12 mouse cellular contexts compared by ENCODE assay signal in genomic region chr17:66564213-66564612, GRCm38 (mm10). TPM values are rescaled to one million over a fixed set of nuclear protein-coding genes. Genes with fewer than 3 reads are reported as not detected.
DNase-seq lines count a peak whose midpoint lies in the region; ATAC-seq and TF ChIP-seq lines count a peak whose summit lies in the region.
"Had no signal": no experiment of that assay in that cellular context is flagged by ENCODE, and none has a peak within 500 bp of the region (broad histone marks: within the 10 kb centered on the region; RNA-seq: fewer than 3 reads in every experiment).

No protein-coding gene starts in this region.

- H3K9ac ChIP-seq in heart, postnatal 0 days (replicated peaks; ENCODE audit: low read depth, low read length) = no peak overlapping the region
- H3K9ac ChIP-seq in midbrain, postnatal 0 days (replicated peaks; ENCODE audit: low read length, poor library complexity, severe bottlenecking) = no peak overlapping the region
- no peak overlapping the region for H3K9ac ChIP-seq in midbrain, embryonic 14.5 days (replicated peaks; ENCODE audit: low read length)
- H3K9ac ChIP-seq in forebrain, embryonic 11.5 days (ENCODE audit: low read length) = no peak overlapping the region
- H3K9ac ChIP-seq: embryonic facial prominence, embryonic 15.5 days; hindbrain, embryonic 15.5 days; liver, embryonic 13.5 days had no signal

- DNase-seq in heart, postnatal 0 days (ENCODE audit: low spot score) = peak; percentile 29
- no peak for DNase-seq in heart, adult 8-10 months (ENCODE audit: low spot score)
- peak; percentile 12 for DNase-seq in midbrain, postnatal 0 days (ENCODE audit: low spot score)
- DNase-seq in midbrain, embryonic 14.5 days = no peak
- DNase-seq in kidney, postnatal 4 days = peak; percentile 73 to 82
- peak; percentile 22 for DNase-seq in right cerebral cortex, postnatal 4 days
- no peak for DNase-seq in forebrain, embryonic 11.5 days (ENCODE audit: low spot score)
- no peak for DNase-seq in natural killer cell, adult 2 months (ENCODE audit: low spot score in 2 of 2)
- DNase-seq: liver, embryonic 13.5 days had no signal

- no peak overlapping the region for H3K4me3 ChIP-seq in heart, postnatal 0 days (ENCODE audit: low read depth, low read length)
- no peak overlapping the region for H3K4me3 ChIP-seq in midbrain, postnatal 0 days (ENCODE audit: low read depth, low read length)
- no peak overlapping the region for H3K4me3 ChIP-seq in midbrain, embryonic 14.5 days (replicated peaks; ENCODE audit: low read depth, low read length)
- no peak overlapping the region for H3K4me3 ChIP-seq in forebrain, embryonic 11.5 days (ENCODE audit: low read depth, low read length)
- H3K4me3 ChIP-seq: embryonic facial prominence, embryonic 15.5 days; hindbrain, embryonic 15.5 days; liver, embryonic 13.5 days; myocyte had no signal

- no peak overlapping the region for H3K27ac ChIP-seq in heart, postnatal 0 days (ENCODE audit: low read depth)
- no peak overlapping the region for H3K27ac ChIP-seq in midbrain, postnatal 0 days (ENCODE audit: low read depth, low read length)
- H3K27ac ChIP-seq in midbrain, embryonic 14.5 days (replicated peaks; ENCODE audit: low read depth, low read length) = no peak overlapping the region
- no peak overlapping the region for H3K27ac ChIP-seq in forebrain, embryonic 11.5 days (ENCODE audit: low read depth, low read length)
- H3K27ac ChIP-seq: embryonic facial prominence, embryonic 15.5 days; hindbrain, embryonic 15.5 days; liver, embryonic 13.5 days had no signal

- ATAC-seq in heart, postnatal 0 days (ENCODE audit: insufficient read depth, low read depth) = peak; percentile 51
- ATAC-seq in midbrain, postnatal 0 days (ENCODE audit: low FRiP score) = no peak
- no peak for ATAC-seq in midbrain, embryonic 14.5 days (ENCODE audit: low FRiP score, low TSS enrichment)
- ATAC-seq in forebrain, embryonic 11.5 days (replicated peaks; ENCODE audit: low FRiP score) = no peak

- H3K4me1 ChIP-seq in heart, postnatal 0 days (ENCODE audit: control insufficient read depth, insufficient read depth) = no peaks in the 10 kb centered on the region
- no peaks in the 10 kb centered on the region for H3K4me1 ChIP-seq in midbrain, postnatal 0 days (ENCODE audit: insufficient read depth, low read length)
- H3K4me1 ChIP-seq in midbrain, embryonic 14.5 days (ENCODE audit: control insufficient read depth, insufficient read depth, low read length) = no peaks in the 10 kb centered on the region
- no peaks in the 10 kb centered on the region for H3K4me1 ChIP-seq in forebrain, embryonic 11.5 days (replicated peaks; ENCODE audit: control insufficient read depth, insufficient read depth, low read length)
- H3K4me1 ChIP-seq: embryonic facial prominence, embryonic 15.5 days; hindbrain, embryonic 15.5 days; liver, embryonic 13.5 days had no signal

- WGBS in heart, postnatal 0 days = 51% methylated on average over 7 of the region's 7 CpGs
- WGBS in midbrain, postnatal 0 days = 67% methylated on average over 7 of the region's 7 CpGs
- 79% methylated on average over 7 of the region's 7 CpGs for WGBS in midbrain, embryonic 14.5 days
- whole genome bisulfite sequencing in forebrain, embryonic 11.5 days = 80% methylated on average over 7 of the region's 7 CpGs

- no peak overlapping the region for H3K4me2 ChIP-seq in heart, postnatal 0 days (ENCODE audit: low read depth, low read length)
- H3K4me2 ChIP-seq in midbrain, postnatal 0 days (ENCODE audit: low read depth, low read length, poor library complexity, severe bottlenecking) = no peak overlapping the region
- no peak overlapping the region for H3K4me2 ChIP-seq in midbrain, embryonic 14.5 days (ENCODE audit: low read length)
- H3K4me2 ChIP-seq in forebrain, embryonic 11.5 days (ENCODE audit: low read depth, low read length, severe bottlenecking) = no peak overlapping the region
- H3K4me2 ChIP-seq: embryonic facial prominence, embryonic 15.5 days; hindbrain, embryonic 15.5 days; liver, embryonic 13.5 days had no signal

- no peaks in the 10 kb centered on the region for H3K27me3 ChIP-seq in heart, postnatal 0 days (ENCODE audit: control insufficient read depth, insufficient read depth, low read length)
- H3K27me3 ChIP-seq in midbrain, postnatal 0 days (ENCODE audit: insufficient read depth, low read length) = no peaks in the 10 kb centered on the region
- H3K27me3 ChIP-seq in midbrain, embryonic 14.5 days (ENCODE audit: control insufficient read depth, insufficient read depth, low read length) = no peaks in the 10 kb centered on the region
- no peaks in the 10 kb centered on the region for H3K27me3 ChIP-seq in forebrain, embryonic 11.5 days (ENCODE audit: control insufficient read depth, insufficient read depth, low read length)
- H3K27me3 ChIP-seq: embryonic facial prominence, embryonic 15.5 days; hindbrain, embryonic 15.5 days; liver, embryonic 13.5 days had no signal

- no peak for TF ChIP-seq CTCF in heart, postnatal 0 days (IDR thresholded peaks at IDR 0.05; ENCODE audit: low read depth)
- TF ChIP-seq CTCF in midbrain, postnatal 0 days (IDR thresholded peaks at IDR 0.05) = no peak

- H3K36me3 ChIP-seq in heart, postnatal 0 days (replicated peaks; ENCODE audit: control insufficient read depth, insufficient read depth, low read length) = no peaks in the 10 kb centered on the region
- H3K36me3 ChIP-seq in midbrain, postnatal 0 days (ENCODE audit: insufficient read depth, low read length) = no peaks in the 10 kb centered on the region
- no peaks in the 10 kb centered on the region for H3K36me3 ChIP-seq in midbrain, embryonic 14.5 days (ENCODE audit: control insufficient read depth, insufficient read depth, low read length)
- no peaks in the 10 kb centered on the region for H3K36me3 ChIP-seq in forebrain, embryonic 11.5 days (ENCODE audit: control insufficient read depth, insufficient read depth, low read length)
- H3K36me3 ChIP-seq: embryonic facial prominence, embryonic 15.5 days; hindbrain, embryonic 15.5 days; liver, embryonic 13.5 days had no signal

- H3K9me3 ChIP-seq in heart, postnatal 0 days (replicated peaks; ENCODE audit: control insufficient read depth, low read length) = 0 out of 2 replicates have a peak, but pooled peaks cover 6% of the 10 kb centered on the region
- H3K9me3 ChIP-seq in midbrain, postnatal 0 days (ENCODE audit: low read length) = no peaks in the 10 kb centered on the region
- no peaks in the 10 kb centered on the region for H3K9me3 ChIP-seq in midbrain, embryonic 14.5 days (ENCODE audit: control insufficient read depth, low read length)
- no peaks in the 10 kb centered on the region for H3K9me3 ChIP-seq in forebrain, embryonic 11.5 days (ENCODE audit: control insufficient read depth, low read length)
- H3K9me3 ChIP-seq: embryonic facial prominence, embryonic 15.5 days; hindbrain, embryonic 15.5 days; liver, embryonic 13.5 days had no signal

- TF ChIP-seq EP300 in heart, postnatal 0 days (IDR thresholded peaks at IDR 0.05; ENCODE audit: low read depth) = no peak

RNA-seq across cellular contexts. Expression of gene Themis3, which starts 30.2 kb away (rescaled TPM):
- not detected in 2 replicates for total RNA-seq in heart, postnatal 0 days (2014; rRNA removed; ENCODE audit: low replicate concordance)
- not detected in 2 replicates for polyA plus RNA-seq in heart, postnatal 0 days (2015; fragmentation: Nextera tagmentation; extraction: Ambion mirVana)
- not detected for total RNA-seq in heart, adult 8-10 months (2022)
- total RNA-seq in midbrain, postnatal 0 days (2014; rRNA removed) = not detected in 2 replicates
- not detected in 2 replicates for polyA plus RNA-seq in midbrain, postnatal 0 days (2015; fragmentation: Nextera tagmentation; extraction: Ambion mirVana)
- not detected in 2 replicates for polyA plus RNA-seq in midbrain, embryonic 14.5 days (2014; fragmentation: Nextera tagmentation; extraction: Ambion mirVana)
- not detected in 2 replicates for polyA plus RNA-seq in forebrain, embryonic 11.5 days (2014; fragmentation: Nextera tagmentation; extraction: Ambion mirVana)
- polyA plus RNA-seq: embryonic facial prominence, embryonic 15.5 days; liver, embryonic 13.5 days; myocyte had no signal

RNA-seq across cellular contexts. Expression of gene Rab12, which starts 44.7 kb away (rescaled TPM):
- total RNA-seq in heart, postnatal 0 days (2014; rRNA removed; ENCODE audit: low replicate concordance) = 48.8 and 52.5 TPM in 2 replicates
- 56.4 and 56.6 TPM in 2 replicates for polyA plus RNA-seq in heart, postnatal 0 days (2015; fragmentation: Nextera tagmentation; extraction: Ambion mirVana)
- total RNA-seq in heart, adult 8-10 months (2022) = 100 to 1,000 TPM; 219 to 237 (median 230) TPM
- total RNA-seq in midbrain, postnatal 0 days (2014; rRNA removed) = 102 and 112 TPM in 2 replicates
- polyA plus RNA-seq in midbrain, postnatal 0 days (2015; fragmentation: Nextera tagmentation; extraction: Ambion mirVana) = 90.5 and 95.3 TPM in 2 replicates
- 83.8 and 91.0 TPM in 2 replicates for polyA plus RNA-seq in midbrain, embryonic 14.5 days (2014; fragmentation: Nextera tagmentation; extraction: Ambion mirVana)
- 44.6 and 46.2 TPM in 2 replicates for polyA plus RNA-seq in forebrain, embryonic 11.5 days (2014; fragmentation: Nextera tagmentation; extraction: Ambion mirVana)

Comparison
In these comparisons a context has a peak if more than half of its experiments do, and no peak if none do; other contexts are left out.
1. DNase-seq: peak in heart, postnatal 0 days (single experiment), midbrain, postnatal 0 days (single experiment), kidney, postnatal 4 days (2 of 2) and right cerebral cortex, postnatal 4 days (single experiment); none in heart, adult 8-10 months (single experiment), midbrain, embryonic 14.5 days (single experiment), forebrain, embryonic 11.5 days (single experiment) and natural killer cell, adult 2 months (0 of 2).